Mouse (Mus musculus): ENCODE measurements at regions not wholly inside any gene's neighbourhood (a gene's known extent, or its start where the extent isn't known, plus 50 kb on each side); places are given as distances from the start of the nearest gene placed in this dataset.

GRCm38 (mm10) chr9:112447515-112447914 is 211.8 kb upstream of the Arpp21 start:
- WGBS: 19% methylated on average over 2 of the region's 2 CpGs
- no peaks in the 10 kb centered on the region for H3K9me3 ChIP-seq (ENCODE audit: control insufficient read depth, low read length)
- peak; percentile 66; the same call in 1 of the 2 replicates for ATAC-seq (ENCODE audit: insufficient read depth, low FRiP score, low TSS enrichment)
- DNase-seq (ENCODE audit: low spot score): peak; percentile 38
- H3K36me3 ChIP-seq (ENCODE audit: control insufficient read depth, insufficient read depth, low read length): no peaks in the 10 kb centered on the region
- H3K4me3 ChIP-seq (ENCODE audit: low read depth, low read length): no peak overlapping the region
- no peak overlapping the region for H3K9ac ChIP-seq (ENCODE audit: low read length)
- no peaks in the 10 kb centered on the region for H3K27me3 ChIP-seq (ENCODE audit: control insufficient read depth, insufficient read depth, low read length)
- no peak overlapping the region for H3K4me2 ChIP-seq (ENCODE audit: low read depth)
- no peak overlapping the region for H3K27ac ChIP-seq (ENCODE audit: low read depth, low read length)
- H3K4me1 ChIP-seq (ENCODE audit: control insufficient read depth, insufficient read depth, low read length): no peaks in the 10 kb centered on the region

- H3K36me3 ChIP-seq (ENCODE audit: control insufficient read depth, insufficient read depth, low read length): no peaks in the 10 kb centered on the region
- H3K4me1 ChIP-seq (ENCODE audit: control insufficient read depth, insufficient read depth, low read length): no peaks in the 10 kb centered on the region
- H3K9ac ChIP-seq (ENCODE audit: low read length): no peak overlapping the region
- WGBS: 75% methylated on average over 3 of the region's 3 CpGs
- no peak for DNase-seq (ENCODE audit: low spot score)
- ATAC-seq (ENCODE audit: insufficient read depth, low FRiP score, low TSS enrichment): 0 out of 2 replicates have a peak, but pooled peaks have one; percentile 5
- H3K4me2 ChIP-seq (ENCODE audit: low read depth): no peak overlapping the region
- H3K27ac ChIP-seq (ENCODE audit: low read depth, low read length): no peak overlapping the region
- no peak overlapping the region for H3K4me3 ChIP-seq (ENCODE audit: low read depth, low read length)
- no peaks in the 10 kb centered on the region for H3K9me3 ChIP-seq (ENCODE audit: control insufficient read depth, low read length)
- H3K27me3 ChIP-seq (ENCODE audit: control insufficient read depth, insufficient read depth, low read length): no peaks in the 10 kb centered on the region
Observed at GRCm38 (mm10) chr9:112446981-112447380, 211.2 kb upstream of the Arpp21 start.

DNA sequence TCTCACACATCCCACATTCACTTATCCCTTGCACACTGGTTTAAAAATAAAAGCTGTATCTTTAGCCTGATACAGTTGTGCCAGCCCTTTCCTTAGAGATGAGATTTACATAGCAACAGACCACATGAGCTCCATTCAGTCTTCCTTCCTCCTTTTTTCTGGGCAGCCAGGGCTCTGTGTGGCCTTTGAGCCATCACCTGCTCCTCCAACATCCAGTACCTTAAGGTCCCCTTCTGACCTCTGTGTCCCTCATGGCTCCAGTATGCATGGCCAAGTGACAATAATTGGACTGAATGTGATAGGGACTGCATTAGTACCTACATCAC is 210.3 kb upstream of the Arpp21 start:
- Histone ChIP-seq H3K9ac (ENCODE audit: low read length) (no peak overlapping the region), H3K27me3 (ENCODE audit: control insufficient read depth, insufficient read depth, low read length) (no peaks in the 10 kb centered on the region), H3K4me3 (ENCODE audit: low read depth, low read length) (no peak overlapping the region), H3K27ac (ENCODE audit: low read depth, low read length) (no peak overlapping the region), H3K4me2 (ENCODE audit: low read depth) (no peak overlapping the region), H3K36me3 (ENCODE audit: control insufficient read depth, insufficient read depth, low read length) (no peaks in the 10 kb centered on the region), H3K4me1 (ENCODE audit: control insufficient read depth, insufficient read depth, low read length) (no peaks in the 10 kb centered on the region), H3K9me3 (ENCODE audit: control insufficient read depth, low read length) (no peaks in the 10 kb centered on the region)
- ATAC-seq (ENCODE audit: insufficient read depth, low FRiP score, low TSS enrichment) (no peak), DNase-seq (ENCODE audit: low spot score) (no peak)

DNA sequence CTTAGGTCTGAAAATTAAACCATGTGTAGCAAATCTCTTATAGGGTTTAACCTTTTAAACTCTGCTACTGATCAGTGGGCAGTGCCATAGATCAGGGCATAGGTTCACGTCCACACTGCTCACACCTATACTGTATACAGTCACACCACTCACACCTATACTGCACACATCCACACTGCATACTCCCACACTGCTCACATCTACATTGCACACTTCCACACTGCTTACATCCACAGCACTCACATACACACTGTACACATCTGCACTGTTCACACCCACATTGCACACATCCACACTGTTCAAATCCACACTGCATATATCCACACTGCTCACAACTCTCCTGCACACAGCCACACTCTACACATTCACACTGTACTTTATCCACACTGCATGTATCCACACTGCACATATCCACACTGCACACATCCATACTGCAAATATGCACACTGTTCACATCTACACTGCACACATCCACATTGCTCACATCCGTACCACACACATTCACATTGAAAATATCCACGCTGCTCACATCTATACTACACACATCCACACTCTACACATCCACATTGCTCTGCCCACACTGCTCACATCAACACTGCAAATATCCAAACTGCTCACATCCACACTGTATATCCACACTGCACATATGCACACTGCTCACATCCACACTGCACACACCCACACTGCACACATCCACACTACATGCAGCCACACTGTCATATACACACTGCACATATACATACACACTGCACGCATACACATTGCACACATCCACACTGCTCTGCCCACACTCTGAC is 209.7 kb upstream of the Arpp21 start:
- 91% methylated on average over 4 of the region's 4 CpGs for WGBS
- DNase-seq (ENCODE audit: low spot score): no peak
- Histone ChIP-seq H3K4me1 (ENCODE audit: control insufficient read depth, insufficient read depth, low read length) (no peaks in the 10 kb centered on the region), H3K4me2 (ENCODE audit: low read depth) (no peak overlapping the region), H3K4me3 (ENCODE audit: low read depth, low read length) (no peak overlapping the region), H3K27ac (ENCODE audit: low read depth, low read length) (no peak overlapping the region), H3K27me3 (ENCODE audit: control insufficient read depth, insufficient read depth, low read length) (no peaks in the 10 kb centered on the region), H3K36me3 (ENCODE audit: control insufficient read depth, insufficient read depth, low read length) (no peaks in the 10 kb centered on the region), H3K9ac (ENCODE audit: low read length) (no peak overlapping the region), H3K9me3 (ENCODE audit: control insufficient read depth, low read length) (no peaks in the 10 kb centered on the region)
- ATAC-seq (ENCODE audit: insufficient read depth, low FRiP score, low TSS enrichment): 0 out of 2 replicates have a peak, but pooled peaks have one; percentile 10

GRCm38 (mm10) chr9:112444220-112444619 is 208.5 kb upstream of the Arpp21 start:
- DNase-seq (ENCODE audit: low spot score): no peak
- ATAC-seq (ENCODE audit: insufficient read depth, low FRiP score, low TSS enrichment): no peak

DNA sequence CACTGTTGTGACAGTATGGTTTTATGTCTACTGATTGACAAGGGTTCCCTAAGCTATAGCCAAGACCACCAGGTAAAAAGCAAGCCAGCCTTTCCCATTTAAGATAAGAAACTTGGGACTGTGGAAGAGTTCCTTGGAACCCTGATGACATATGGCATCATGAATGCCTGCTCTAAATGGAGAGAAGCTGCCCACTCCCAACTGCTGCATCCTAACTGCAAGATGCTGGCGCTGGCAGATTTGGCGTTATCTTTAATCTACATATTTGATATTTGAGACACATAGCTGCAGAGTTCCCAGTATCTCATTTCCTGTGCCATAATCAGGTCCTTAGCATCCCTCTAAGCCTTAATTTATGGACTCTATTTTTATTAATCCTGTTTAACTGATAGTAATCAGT is 200.4 kb upstream of the Arpp21 start:
- Histone ChIP-seq H3K27ac (ENCODE audit: low read depth, low read length) (no peak overlapping the region), H3K36me3 (ENCODE audit: control insufficient read depth, insufficient read depth, low read length) (no peaks in the 10 kb centered on the region), H3K9me3 (ENCODE audit: control insufficient read depth, low read length) (no peaks in the 10 kb centered on the region), H3K4me1 (ENCODE audit: control insufficient read depth, insufficient read depth, low read length) (no peaks in the 10 kb centered on the region), H3K4me2 (ENCODE audit: low read depth) (no peak overlapping the region), H3K9ac (ENCODE audit: low read length) (no peak overlapping the region), H3K4me3 (ENCODE audit: low read depth, low read length) (no peak overlapping the region), H3K27me3 (ENCODE audit: control insufficient read depth, insufficient read depth, low read length) (no peaks in the 10 kb centered on the region)
- 98% methylated on average over 2 of the region's 2 CpGs for WGBS
- no peak for ATAC-seq (ENCODE audit: insufficient read depth, low FRiP score, low TSS enrichment)
- no peak for DNase-seq (ENCODE audit: low spot score)

More at GRCm38 (mm10) chr9:112444220-112444619, 208.5 kb upstream of the Arpp21 start:
- Histone ChIP-seq H3K4me3 (ENCODE audit: low read depth, low read length) (no peak overlapping the region), H3K36me3 (ENCODE audit: control insufficient read depth, insufficient read depth, low read length) (no peaks in the 10 kb centered on the region), H3K4me1 (ENCODE audit: control insufficient read depth, insufficient read depth, low read length) (no peaks in the 10 kb centered on the region), H3K9ac (ENCODE audit: low read length) (no peak overlapping the region), H3K4me2 (ENCODE audit: low read depth) (no peak overlapping the region), H3K9me3 (ENCODE audit: control insufficient read depth, low read length) (no peaks in the 10 kb centered on the region), H3K27me3 (ENCODE audit: control insufficient read depth, insufficient read depth, low read length) (no peaks in the 10 kb centered on the region), H3K27ac (ENCODE audit: low read depth, low read length) (no peak overlapping the region)
- 92% methylated on average over 2 of the region's 2 CpGs for WGBS

DNA sequence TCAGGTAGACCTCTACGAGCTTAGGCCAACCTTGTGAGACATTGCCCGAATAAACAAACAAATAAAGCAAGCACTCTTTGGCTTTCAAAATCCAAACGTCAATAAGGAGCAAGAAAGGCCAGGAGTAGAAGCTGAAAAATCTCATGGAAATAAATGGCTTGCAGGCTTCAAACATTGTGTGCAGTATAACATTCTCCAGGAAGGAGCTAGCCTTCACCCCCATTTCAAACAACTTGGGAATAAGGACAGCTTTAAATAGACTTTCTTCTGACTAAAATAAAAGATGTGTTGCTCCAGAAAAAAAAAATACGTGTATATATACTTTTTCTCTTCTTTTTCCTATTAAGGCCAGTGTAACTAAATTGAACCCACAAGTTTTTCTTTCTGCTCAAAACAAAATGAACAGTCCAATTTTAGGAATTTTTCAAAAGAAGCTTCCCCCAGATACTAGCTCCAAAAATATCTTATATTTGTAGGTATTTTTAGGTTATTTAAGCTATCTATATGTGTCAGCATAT is 196.2 kb upstream of the Arpp21 start:
- Histone ChIP-seq H3K4me1 (ENCODE audit: control insufficient read depth, insufficient read depth, low read length) (no peaks in the 10 kb centered on the region), H3K4me3 (ENCODE audit: low read depth, low read length) (no peak overlapping the region), H3K4me2 (ENCODE audit: low read depth) (no peak overlapping the region), H3K9ac (ENCODE audit: low read length) (no peak overlapping the region), H3K9me3 (ENCODE audit: control insufficient read depth, low read length) (no peaks in the 10 kb centered on the region), H3K27me3 (ENCODE audit: control insufficient read depth, insufficient read depth, low read length) (no peaks in the 10 kb centered on the region), H3K36me3 (ENCODE audit: control insufficient read depth, insufficient read depth, low read length) (no peaks in the 10 kb centered on the region), H3K27ac (ENCODE audit: low read depth, low read length) (no peak overlapping the region)
- no peak for ATAC-seq (ENCODE audit: insufficient read depth, low FRiP score, low TSS enrichment)
- 90% methylated on average over 4 of the region's 4 CpGs for WGBS
- no peak for DNase-seq (ENCODE audit: low spot score)

DNA sequence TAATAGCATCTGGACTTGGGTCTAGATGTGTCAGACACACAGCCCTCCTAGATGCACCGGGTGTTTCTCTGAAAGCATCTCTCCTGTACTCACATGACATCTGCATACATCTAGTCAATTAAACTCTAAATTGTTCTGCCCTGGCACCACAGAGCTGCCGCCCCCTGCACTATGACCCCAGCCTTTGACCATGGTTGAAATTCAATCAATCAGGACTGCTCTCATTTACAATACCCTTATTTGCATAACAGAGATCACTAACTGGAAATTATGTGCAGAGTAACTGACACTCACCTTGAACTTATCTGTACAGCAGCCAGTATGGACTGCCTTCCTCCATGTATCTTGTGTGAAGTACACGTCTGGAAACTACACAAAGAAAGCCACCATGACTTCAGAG is 193.5 kb upstream of the Arpp21 start:
- 72% methylated on average over 3 of the region's 3 CpGs for WGBS
- Histone ChIP-seq H3K27ac (ENCODE audit: low read depth, low read length) (no peak overlapping the region), H3K36me3 (ENCODE audit: control insufficient read depth, insufficient read depth, low read length) (no peaks in the 10 kb centered on the region), H3K4me2 (ENCODE audit: low read depth) (no peak overlapping the region), H3K9me3 (ENCODE audit: control insufficient read depth, low read length) (no peaks in the 10 kb centered on the region), H3K4me1 (ENCODE audit: control insufficient read depth, insufficient read depth, low read length) (no peaks in the 10 kb centered on the region), H3K4me3 (ENCODE audit: low read depth, low read length) (no peak overlapping the region), H3K27me3 (ENCODE audit: control insufficient read depth, insufficient read depth, low read length) (no peaks in the 10 kb centered on the region), H3K9ac (ENCODE audit: low read length) (no peak overlapping the region)
- DNase-seq (ENCODE audit: low spot score): no peak
- no peak for ATAC-seq (ENCODE audit: insufficient read depth, low FRiP score, low TSS enrichment)

GRCm38 (mm10) chr9:112405772-112406315 is 170.1 kb upstream of the Arpp21 start:
- no peak for ATAC-seq (ENCODE audit: insufficient read depth, low FRiP score, low TSS enrichment)
- no peak for DNase-seq (ENCODE audit: low spot score)
- H3K4me2 ChIP-seq (ENCODE audit: low read depth): no peak overlapping the region
- H3K36me3 ChIP-seq (ENCODE audit: control insufficient read depth, insufficient read depth, low read length): no peaks in the 10 kb centered on the region
- no peaks in the 10 kb centered on the region for H3K4me1 ChIP-seq (ENCODE audit: control insufficient read depth, insufficient read depth, low read length)
- H3K4me3 ChIP-seq (ENCODE audit: low read depth, low read length): no peak overlapping the region
- H3K9ac ChIP-seq (ENCODE audit: low read length): no peak overlapping the region
- no peaks in the 10 kb centered on the region for H3K9me3 ChIP-seq (ENCODE audit: control insufficient read depth, low read length)
- no peaks in the 10 kb centered on the region for H3K27me3 ChIP-seq (ENCODE audit: control insufficient read depth, insufficient read depth, low read length)
- H3K27ac ChIP-seq (ENCODE audit: low read depth, low read length): no peak overlapping the region
